Mouse (Mus musculus): Measurements from ENCODE around the gene Cask.

GRCm38 (mm10) chrX:13659201-13659890, 191.8 kb downstream of the Cask start:
- TF ChIP-seq CTCF (IDR thresholded peaks at IDR 0.05; ENCODE audit: control insufficient read depth, insufficient read depth, low read length) (no peak), POLR2A (IDR thresholded peaks at IDR 0.05; ENCODE audit: borderline replicate concordance, control insufficient read depth, low read depth, low read length) (no peak)
